Mouse (Mus musculus): ENCODE measurements around the gene Lpp. TPM values are rescaled to one million over a fixed set of nuclear protein-coding genes. Genes with fewer than 3 reads are reported as not detected.

The Lpp gene
- polyA plus RNA-seq, 1 experiment from 2014 or later, result 42.6 TPM

- Histone ChIP-seq H3K4me1 (ENCODE audit: control insufficient read depth, insufficient read depth, low read length) (peaks cover 3% of the 10 kb centered on the region; the same call in 1 of the 2 replicates), H3K9me3 (replicated peaks; ENCODE audit: control insufficient read depth, low read length) (no peaks in the 10 kb centered on the region), H3K27ac (ENCODE audit: low read length) (no peak overlapping the region), H3K9ac (ENCODE audit: low read length) (no peak overlapping the region), H3K27me3 (ENCODE audit: control insufficient read depth, insufficient read depth, low read length) (no peaks in the 10 kb centered on the region), H3K4me3 (ENCODE audit: low read length) (no peak overlapping the region), H3K36me3 (ENCODE audit: control insufficient read depth, insufficient read depth) (no peaks in the 10 kb centered on the region), H3K4me2 (ENCODE audit: low read depth, low read length) (no peak overlapping the region)
- 86% methylated on average over 5 of the region's 5 CpGs for WGBS
- no peak for ATAC-seq (replicated peaks; ENCODE audit: extremely low read depth, insufficient read depth, low FRiP score)
These were observed 71.1 kb downstream of the Lpp start for GRCm38 (mm10) chr16:24464436-24464835.

- no peak overlapping the region for H3K4me3 ChIP-seq (ENCODE audit: low read length)
- H3K9ac ChIP-seq (ENCODE audit: low read length), result no peak overlapping the region
- peak; percentile 67 for ATAC-seq (replicated peaks; ENCODE audit: extremely low read depth, insufficient read depth, low FRiP score)
- no peaks in the 10 kb centered on the region; the same call in 1 of the 2 replicates for H3K4me1 ChIP-seq (ENCODE audit: control insufficient read depth, insufficient read depth, low read length)
- no peaks in the 10 kb centered on the region for H3K27me3 ChIP-seq (ENCODE audit: control insufficient read depth, insufficient read depth, low read length)
- WGBS, result 54% methylated on average over 5 of the region's 5 CpGs
- no peaks in the 10 kb centered on the region for H3K36me3 ChIP-seq (ENCODE audit: control insufficient read depth, insufficient read depth)
- H3K4me2 ChIP-seq (ENCODE audit: low read depth, low read length), result no peak overlapping the region
- peak overlapping the region; percentile 34; the same call in 1 of the 2 replicates for H3K27ac ChIP-seq (ENCODE audit: low read length)
- no peaks in the 10 kb centered on the region for H3K9me3 ChIP-seq (replicated peaks; ENCODE audit: control insufficient read depth, low read length)
These were observed 72.3 kb downstream of the Lpp start for GRCm38 (mm10) chr16:24465633-24466032.

GRCm38 (mm10) chr16:24467544-24468290, 74.4 kb downstream of the Lpp start:
- Histone ChIP-seq H3K27me3 (ENCODE audit: control insufficient read depth, insufficient read depth, low read length) (no peaks in the 10 kb centered on the region), H3K4me3 (ENCODE audit: low read length) (no peak overlapping the region), H3K27ac (ENCODE audit: low read length) (no peak overlapping the region), H3K4me1 (ENCODE audit: control insufficient read depth, insufficient read depth, low read length) (no peaks in the 10 kb centered on the region; the same call in 1 of the 2 replicates), H3K4me2 (ENCODE audit: low read depth, low read length) (no peak overlapping the region), H3K9me3 (replicated peaks; ENCODE audit: control insufficient read depth, low read length) (no peaks in the 10 kb centered on the region), H3K36me3 (ENCODE audit: control insufficient read depth, insufficient read depth) (peaks cover 2% of the 10 kb centered on the region; the same call in 1 of the 2 replicates), H3K9ac (ENCODE audit: low read length) (no peak overlapping the region)
- no peak for ATAC-seq (replicated peaks; ENCODE audit: extremely low read depth, insufficient read depth, low FRiP score)
- 80% methylated on average over 17 of the region's 17 CpGs for WGBS

GRCm38 (mm10) chr16:24469313-24469712, 76.0 kb downstream of the Lpp start:
- H3K9ac ChIP-seq (ENCODE audit: low read length), result no peak overlapping the region
- peaks cover 2% of the 10 kb centered on the region; the same call in 1 of the 2 replicates for H3K36me3 ChIP-seq (ENCODE audit: control insufficient read depth, insufficient read depth)
- H3K4me3 ChIP-seq (ENCODE audit: low read length), result no peak overlapping the region
- no peak overlapping the region for H3K27ac ChIP-seq (ENCODE audit: low read length)
- H3K27me3 ChIP-seq (ENCODE audit: control insufficient read depth, insufficient read depth, low read length), result no peaks in the 10 kb centered on the region
- H3K9me3 ChIP-seq (replicated peaks; ENCODE audit: control insufficient read depth, low read length), result no peaks in the 10 kb centered on the region
- H3K4me1 ChIP-seq (ENCODE audit: control insufficient read depth, insufficient read depth, low read length), result no peaks in the 10 kb centered on the region; the same call in 1 of the 2 replicates
- 56% methylated on average over 3 of the region's 3 CpGs for WGBS
- no peak overlapping the region for H3K4me2 ChIP-seq (ENCODE audit: low read depth, low read length)
- no peak for ATAC-seq (replicated peaks; ENCODE audit: extremely low read depth, insufficient read depth, low FRiP score)

- ATAC-seq (replicated peaks; ENCODE audit: extremely low read depth, insufficient read depth, low FRiP score), result no peak
- no peaks in the 10 kb centered on the region for H3K9me3 ChIP-seq (replicated peaks; ENCODE audit: control insufficient read depth, low read length)
- no peak overlapping the region for H3K4me2 ChIP-seq (ENCODE audit: low read depth, low read length)
- H3K27me3 ChIP-seq (ENCODE audit: control insufficient read depth, insufficient read depth, low read length), result no peaks in the 10 kb centered on the region
- H3K4me3 ChIP-seq (ENCODE audit: low read length), result no peak overlapping the region
- H3K27ac ChIP-seq (ENCODE audit: low read length), result no peak overlapping the region
- peaks cover 2% of the 10 kb centered on the region; the same call in 1 of the 2 replicates for H3K36me3 ChIP-seq (ENCODE audit: control insufficient read depth, insufficient read depth)
- peaks cover 10% of the 10 kb centered on the region for H3K4me1 ChIP-seq (ENCODE audit: control insufficient read depth, insufficient read depth, low read length)
- 79% methylated on average over 1 of the region's 1 CpGs for WGBS
- no peak overlapping the region for H3K9ac ChIP-seq (ENCODE audit: low read length)
These were observed 77.3 kb downstream of the Lpp start for GRCm38 (mm10) chr16:24470601-24471000.

- WGBS, result 71% methylated on average over 4 of the region's 4 CpGs
- H3K27me3 ChIP-seq (ENCODE audit: control insufficient read depth, insufficient read depth, low read length), result no peaks in the 10 kb centered on the region
- H3K36me3 ChIP-seq (ENCODE audit: control insufficient read depth, insufficient read depth), result peaks cover 2% of the 10 kb centered on the region; the same call in 1 of the 2 replicates
- ATAC-seq (replicated peaks; ENCODE audit: extremely low read depth, insufficient read depth, low FRiP score), result no peak
- H3K4me2 ChIP-seq (ENCODE audit: low read depth, low read length), result no peak overlapping the region
- H3K4me1 ChIP-seq (ENCODE audit: control insufficient read depth, insufficient read depth, low read length), result peaks cover 15% of the 10 kb centered on the region
- no peaks in the 10 kb centered on the region for H3K9me3 ChIP-seq (replicated peaks; ENCODE audit: control insufficient read depth, low read length)
- no peak overlapping the region for H3K27ac ChIP-seq (ENCODE audit: low read length)
- H3K4me3 ChIP-seq (ENCODE audit: low read length), result no peak overlapping the region
- H3K9ac ChIP-seq (ENCODE audit: low read length), result no peak overlapping the region
These were observed 77.7 kb downstream of the Lpp start for GRCm38 (mm10) chr16:24471029-24471428.

- Histone ChIP-seq H3K36me3 (ENCODE audit: control insufficient read depth, insufficient read depth) (peaks cover 2% of the 10 kb centered on the region; the same call in 1 of the 2 replicates), H3K4me1 (ENCODE audit: control insufficient read depth, insufficient read depth, low read length) (peaks cover 21% of the 10 kb centered on the region), H3K4me2 (ENCODE audit: low read depth, low read length) (no peak overlapping the region), H3K9ac (ENCODE audit: low read length) (no peak overlapping the region), H3K4me3 (ENCODE audit: low read length) (no peak overlapping the region), H3K27me3 (ENCODE audit: control insufficient read depth, insufficient read depth, low read length) (no peaks in the 10 kb centered on the region), H3K27ac (ENCODE audit: low read length) (no peak overlapping the region), H3K9me3 (replicated peaks; ENCODE audit: control insufficient read depth, low read length) (no peaks in the 10 kb centered on the region)
- ATAC-seq (replicated peaks; ENCODE audit: extremely low read depth, insufficient read depth, low FRiP score), result no peak
- 80% methylated on average over 1 of the region's 1 CpGs for WGBS
These were observed 78.5 kb downstream of the Lpp start for GRCm38 (mm10) chr16:24471801-24472200.

GRCm38 (mm10) chr16:24473966-24474365, 80.7 kb downstream of the Lpp start:
- H3K9me3 ChIP-seq (replicated peaks; ENCODE audit: control insufficient read depth, low read length), result no peaks in the 10 kb centered on the region
- H3K27ac ChIP-seq (ENCODE audit: low read length), result no peak overlapping the region
- peaks cover 35% of the 10 kb centered on the region for H3K4me1 ChIP-seq (ENCODE audit: control insufficient read depth, insufficient read depth, low read length)
- no peaks in the 10 kb centered on the region for H3K27me3 ChIP-seq (ENCODE audit: control insufficient read depth, insufficient read depth, low read length)
- H3K4me3 ChIP-seq (ENCODE audit: low read length), result no peak overlapping the region
- no peak for ATAC-seq (replicated peaks; ENCODE audit: extremely low read depth, insufficient read depth, low FRiP score)
- no peak overlapping the region for H3K4me2 ChIP-seq (ENCODE audit: low read depth, low read length)
- H3K9ac ChIP-seq (ENCODE audit: low read length), result no peak overlapping the region
- WGBS, result 75% methylated on average over 3 of the region's 3 CpGs
- peaks cover 2% of the 10 kb centered on the region; the same call in 1 of the 2 replicates for H3K36me3 ChIP-seq (ENCODE audit: control insufficient read depth, insufficient read depth)

GRCm38 (mm10) chr16:24474781-24475180, 81.5 kb downstream of the Lpp start:
- no peaks in the 10 kb centered on the region for H3K9me3 ChIP-seq (replicated peaks; ENCODE audit: control insufficient read depth, low read length)
- H3K36me3 ChIP-seq (ENCODE audit: control insufficient read depth, insufficient read depth), result peaks cover 2% of the 10 kb centered on the region; the same call in 1 of the 2 replicates
- ATAC-seq (replicated peaks; ENCODE audit: extremely low read depth, insufficient read depth, low FRiP score), result no peak
- H3K4me2 ChIP-seq (ENCODE audit: low read depth, low read length), result no peak overlapping the region
- H3K27me3 ChIP-seq (ENCODE audit: control insufficient read depth, insufficient read depth, low read length), result no peaks in the 10 kb centered on the region
- peaks cover 35% of the 10 kb centered on the region for H3K4me1 ChIP-seq (ENCODE audit: control insufficient read depth, insufficient read depth, low read length)
- H3K9ac ChIP-seq (ENCODE audit: low read length), result no peak overlapping the region
- H3K27ac ChIP-seq (ENCODE audit: low read length), result no peak overlapping the region
- no peak overlapping the region for H3K4me3 ChIP-seq (ENCODE audit: low read length)
- 52% methylated on average over 6 of the region's 6 CpGs for WGBS
